Mouse (Mus musculus) C2C12 (cell line): ENCODE data around the gene Bhlha15.

Experiments used
- CEBPB ChIP-seq: IDR thresholded peaks from one replicate; pipeline ENCODE4 v1.6.1; 2011; ENCODE audit warnings: low read depth, mild to moderate bottlenecking, control low read depth, moderate library complexity
- CTCF ChIP-seq: IDR thresholded peaks from one replicate; pipeline ENCODE4 v1.5.1; 2011; ENCODE audit not compliant: control insufficient read depth, insufficient read depth, insufficient read length
- FOSL1 ChIP-seq: IDR thresholded peaks from one replicate; pipeline ENCODE4 v1.8.0; 2011; ENCODE audit warnings: mild to moderate bottlenecking, low read length; ENCODE audit not compliant: poor library complexity, insufficient read depth, severe bottlenecking
- MAX ChIP-seq: IDR thresholded peaks from one replicate; pipeline ENCODE4 v1.6.1; 2011; ENCODE audit warnings: mild to moderate bottlenecking, control low read depth
- USF1 ChIP-seq: IDR thresholded peaks from one replicate; pipeline ENCODE4 v1.6.1; 2011; ENCODE audit warnings: low read depth, mild to moderate bottlenecking, control low read depth, moderate library complexity

DNA sequence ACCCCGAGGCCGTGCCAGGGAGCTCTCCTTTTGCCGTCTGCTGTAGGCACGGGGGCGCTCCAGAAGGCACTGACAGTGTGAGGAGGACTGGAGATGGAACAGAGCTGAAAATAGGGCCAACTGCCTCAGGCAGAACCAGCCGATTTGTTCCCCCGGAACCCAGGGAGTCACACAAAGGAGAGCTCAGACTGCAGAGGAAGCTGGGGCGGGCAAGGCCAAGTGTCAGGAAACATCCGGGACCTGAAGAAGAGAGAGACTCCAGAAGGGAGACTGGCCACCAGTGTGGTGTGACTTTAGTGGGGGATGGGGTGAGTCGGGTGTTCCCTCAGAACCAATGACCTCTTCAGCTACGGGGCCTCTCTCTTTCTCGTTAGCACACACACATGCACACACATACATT, 29.2 kb downstream of the Bhlha15 start:
- TF ChIP-seq CTCF (no peak), FOSL1 (no peak), MAX (no peak), CEBPB (no peak), USF1 (no peak)
